Mouse (Mus musculus): Measurements from ENCODE around the gene Gm3460.
"Not testable (repeated sequence)": the region's sequence is repeated elsewhere in the genome, so short reads cannot be mapped to it uniquely, and the experiment has no call there.

Gm3460 gene

GRCm38 (mm10) chr14:6622318-6622717, at the start of gene Gm3460:
Gene Gm3460 (minus strand): TSS chr14:6622418.
- DNase-seq (ENCODE audit: low spot score), result not testable (repeated sequence)

GRCm38 (mm10) chr14:6606436-6606835, 15.8 kb downstream of the Gm3460 start:
- peak; percentile 0 for DNase-seq (ENCODE audit: low spot score)

- DNase-seq (ENCODE audit: low spot score), result peak; percentile 0
These were observed 17.2 kb downstream of the Gm3460 start for GRCm38 (mm10) chr14:6605004-6605403.

- not testable (repeated sequence) for DNase-seq (ENCODE audit: low spot score)
These were observed 17.7 kb downstream of the Gm3460 start for GRCm38 (mm10) chr14:6604551-6604950.

- not testable (repeated sequence) for DNase-seq (ENCODE audit: low spot score)
These were observed 31.7 kb downstream of the Gm3460 start, which contains the start of gene Gm3629 for GRCm38 (mm10) chr14:6590513-6590912. Gene Gm3629 (minus strand): TSS chr14:6590613.
